Mouse (Mus musculus) thymus, postnatal 25 days (tissue): ENCODE data around the gene Col2a1.

Experiments
- DNase-seq: peaks from one replicate; pipeline ENCODE4 v3.0.0; 2022

Gene Col2a1

GRCm38 (mm10) chr15:98002113-98002990 is 2.1 kb downstream of the Col2a1 start:
- no peak for DNase-seq

DNA sequence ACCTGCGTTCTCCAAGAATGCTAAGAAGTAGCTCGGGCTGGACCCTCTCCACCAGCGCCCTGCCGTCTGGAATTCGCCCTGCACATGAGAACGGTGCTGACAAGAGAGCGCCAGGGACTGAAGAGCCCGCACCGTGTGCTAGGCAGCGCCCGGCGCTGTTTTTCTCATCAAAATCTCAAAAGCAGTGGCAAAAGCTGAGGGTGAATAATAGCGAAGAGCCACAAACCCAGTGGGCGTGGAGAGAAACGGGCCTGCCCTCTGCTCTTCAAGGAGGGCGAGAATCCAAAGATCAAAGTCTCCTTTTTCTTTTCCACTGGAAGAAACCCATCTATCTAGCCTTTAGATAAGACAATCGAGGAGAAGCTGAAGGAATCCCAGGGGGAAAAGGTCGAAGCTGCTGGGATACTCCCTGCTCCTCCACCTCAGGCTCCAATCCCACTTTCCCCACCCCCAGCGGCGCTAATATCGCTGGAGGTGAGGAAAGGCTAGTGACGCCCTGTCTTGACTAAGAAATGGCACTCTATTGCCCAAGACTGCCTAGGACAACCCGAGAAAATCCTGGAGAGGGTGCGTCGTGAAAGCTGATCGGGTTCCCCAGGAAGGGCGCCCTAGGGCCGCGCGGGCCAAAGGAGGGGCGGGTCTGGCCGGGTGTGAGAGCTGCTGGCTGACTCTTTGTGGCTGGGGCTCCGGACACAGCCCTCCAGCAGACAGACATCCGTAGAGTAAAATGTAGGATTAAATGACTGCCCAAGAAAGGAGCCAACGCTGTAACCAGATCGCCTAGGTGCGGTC is 3.0 kb downstream of the Col2a1 start:
- DNase-seq = no peak

DNA sequence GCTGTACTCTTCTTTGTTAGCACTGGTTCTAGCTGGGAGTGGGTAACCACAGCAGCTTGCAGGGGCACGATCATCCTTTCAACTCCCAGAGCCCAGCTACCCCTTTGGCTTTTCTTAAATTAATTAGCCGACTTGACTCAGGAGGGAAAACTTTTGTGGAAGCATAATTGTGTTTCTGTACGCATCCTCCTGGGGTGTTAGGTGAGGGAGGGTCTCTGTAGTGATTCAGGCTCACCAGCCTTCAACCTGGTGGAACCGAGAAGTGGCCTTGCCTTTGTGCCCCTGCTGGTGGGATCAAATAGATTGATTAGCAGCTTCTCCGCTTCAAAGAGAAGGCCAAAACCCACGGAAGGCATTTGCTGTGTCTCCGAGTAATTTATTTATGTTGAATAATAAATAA is 4.5 kb downstream of the Col2a1 start:
- DNase-seq = no peak

GRCm38 (mm10) chr15:97999546-97999945 is 4.9 kb downstream of the Col2a1 start:
- DNase-seq = no peak

DNA sequence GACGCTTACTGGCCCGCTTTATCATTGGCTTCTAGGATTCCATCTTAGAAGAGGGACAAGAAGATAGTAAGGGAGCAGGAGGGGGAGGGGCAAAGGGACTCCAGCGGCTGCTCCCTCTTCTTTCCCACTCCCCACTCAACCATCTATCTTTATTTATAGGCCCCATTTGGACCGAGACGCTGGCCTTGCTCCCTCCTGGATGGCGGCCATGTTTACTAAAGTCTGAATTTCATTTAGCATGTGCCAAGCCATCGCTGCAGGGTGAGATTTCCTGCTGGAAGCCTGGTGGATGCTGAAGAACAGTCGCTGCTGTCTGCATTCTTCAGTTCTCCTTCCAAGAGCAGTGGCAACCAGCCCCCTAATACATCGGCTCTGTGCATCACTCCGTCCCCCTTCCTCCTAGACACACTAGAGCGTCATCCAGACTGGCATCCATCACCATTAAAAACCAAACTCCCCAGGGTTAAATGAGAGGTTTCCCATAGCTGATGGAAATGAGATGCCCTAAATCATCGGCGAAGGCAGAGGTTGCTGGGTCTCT is 7.7 kb downstream of the Col2a1 start:
- DNase-seq = no peak

GRCm38 (mm10) chr15:97992712-97993286 is 11.7 kb downstream of the Col2a1 start:
- peak; percentile 71 for DNase-seq

- DNase-seq = no peak
Measured at GRCm38 (mm10) chr15:97992027-97992711, 12.3 kb downstream of the Col2a1 start.

DNA sequence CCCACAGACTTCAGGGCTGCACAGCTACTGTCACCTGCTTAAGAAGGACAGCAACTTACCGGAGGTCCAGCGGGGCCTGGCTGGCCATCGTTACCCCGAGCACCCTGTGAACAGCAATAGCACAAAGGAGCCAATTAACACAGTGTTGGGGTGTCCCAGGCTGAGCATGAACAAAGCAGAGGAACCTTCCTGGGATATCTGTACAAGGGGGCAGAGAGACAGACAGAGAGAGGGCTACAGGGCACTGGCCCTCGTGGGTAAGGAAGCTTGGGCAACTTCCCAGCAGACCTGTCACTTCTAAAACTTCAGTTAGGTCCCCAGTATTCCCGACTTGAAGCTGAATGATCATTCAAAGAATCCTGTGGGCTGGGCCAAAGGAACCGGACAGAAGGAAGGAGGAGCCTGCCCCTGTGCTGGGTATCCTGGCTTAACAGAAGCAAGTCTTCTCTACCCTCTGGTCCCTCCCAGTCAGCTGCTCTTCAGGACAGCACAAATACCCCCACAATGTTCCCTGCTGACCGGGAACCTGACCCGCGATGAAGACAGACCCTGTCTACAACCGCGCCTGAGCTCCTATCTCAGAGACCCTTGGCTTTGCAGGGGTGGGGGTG is 13.1 kb downstream of the Col2a1 start:
- DNase-seq = no peak

- no peak for DNase-seq
Measured at GRCm38 (mm10) chr15:97990721-97991120, 13.8 kb downstream of the Col2a1 start.

GRCm38 (mm10) chr15:97990124-97990523 is 14.4 kb downstream of the Col2a1 start:
- no peak for DNase-seq

- DNase-seq = no peak
Measured at GRCm38 (mm10) chr15:97989544-97989943, 15.0 kb downstream of the Col2a1 start.

GRCm38 (mm10) chr15:97981560-97981959 is 22.9 kb downstream of the Col2a1 start:
- no peak for DNase-seq

DNA sequence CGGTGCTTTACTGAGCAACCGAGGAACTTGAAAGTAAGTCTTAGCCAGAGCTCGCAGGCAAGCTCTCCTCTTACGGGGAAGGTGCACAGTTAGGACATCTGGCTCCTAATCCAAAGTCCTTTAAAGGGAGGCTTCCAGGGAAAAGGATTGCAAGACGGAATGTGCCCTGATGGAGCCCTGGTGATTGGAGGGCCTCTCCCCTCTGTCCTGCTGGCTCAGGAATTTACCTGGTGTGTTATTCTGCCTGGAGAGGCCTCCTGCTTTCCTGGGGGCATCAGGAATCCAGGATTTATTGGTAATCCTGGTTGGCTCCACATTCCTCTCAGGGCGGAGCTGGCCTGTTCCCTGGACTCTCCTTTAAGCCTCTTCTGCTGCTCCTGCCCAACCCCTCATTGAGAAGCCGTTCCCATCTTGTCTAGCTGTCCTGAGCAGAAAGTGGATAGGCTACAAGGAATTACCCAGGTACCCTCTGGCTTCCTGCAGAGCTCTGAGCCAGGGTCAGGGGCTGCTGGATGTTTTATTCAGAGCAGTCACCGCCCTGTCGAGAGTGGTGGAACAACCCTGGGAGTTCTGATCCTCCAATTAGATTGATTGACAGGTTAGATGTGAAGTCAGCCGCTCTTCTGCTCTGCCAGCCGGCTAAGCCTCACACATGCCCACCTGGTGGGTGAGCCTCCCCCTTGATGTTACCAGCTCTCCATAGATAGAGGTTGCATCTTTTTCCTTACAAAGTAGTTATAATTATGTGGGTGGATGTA is 31.1 kb downstream of the Col2a1 start:
- no peak for DNase-seq

GRCm38 (mm10) chr15:97972580-97972979 is 31.9 kb downstream of the Col2a1 start:
- DNase-seq = no peak

- peak; percentile 47 for DNase-seq
Measured at GRCm38 (mm10) chr15:97970299-97970698, 34.2 kb downstream of the Col2a1 start.

GRCm38 (mm10) chr15:97965311-97966045 is 39.0 kb downstream of the Col2a1 start:
- DNase-seq = no peak

- no peak for DNase-seq
Measured at GRCm38 (mm10) chr15:97964836-97965187, 39.7 kb downstream of the Col2a1 start.

GRCm38 (mm10) chr15:97963989-97964835 is 40.3 kb downstream of the Col2a1 start, which contains the start of gene Tmem106c:
Tmem106c (plus strand) TSS chr15:97964200.
- peak; percentile 95 for DNase-seq

DNA sequence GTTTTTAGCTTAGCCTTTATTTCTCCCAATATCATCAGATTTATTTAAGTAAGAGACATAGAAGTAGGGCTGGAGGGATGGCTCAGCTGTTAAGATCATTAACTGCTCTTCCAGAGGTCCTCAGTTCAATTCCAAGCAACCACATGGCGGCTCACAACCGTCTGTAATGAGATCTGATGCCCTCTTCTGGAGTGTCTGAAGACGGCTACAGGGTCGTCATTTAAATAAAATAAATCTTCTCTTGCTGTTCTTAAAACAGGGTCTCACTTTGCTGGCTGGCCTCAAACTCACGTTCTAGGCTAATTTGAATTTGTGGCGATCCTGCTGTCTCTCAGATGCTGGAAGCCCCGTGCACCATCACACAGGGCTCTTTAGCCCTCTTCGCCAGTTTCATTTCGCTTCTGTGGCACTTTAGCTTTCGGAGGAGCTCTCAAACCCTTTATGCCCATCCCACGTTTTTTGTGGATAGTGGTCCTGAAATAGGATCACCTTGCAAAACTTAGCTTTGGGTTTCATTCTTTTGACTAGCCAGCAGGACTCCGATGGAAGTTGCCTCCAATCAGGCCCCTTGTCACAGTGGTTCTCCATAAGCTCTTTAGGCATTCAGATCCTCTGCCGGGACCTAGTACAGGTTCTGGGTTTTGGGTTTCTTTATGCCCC is 41.0 kb downstream of the Col2a1 start:
- DNase-seq = no peak
